Mouse (Mus musculus) midbrain, embryonic 13.5 days (tissue): ENCODE measurements around the gene Dclk1. TPM values are rescaled to one million over a fixed set of nuclear protein-coding genes. Genes with fewer than 3 reads are reported as not detected.

Source experiments
- ATAC-seq: fragments of 200-750 bp; cut with Nextera tagmentation; 2 replicates; pipeline ENCODE4 v1.8.0; 2017; ENCODE audit warnings: mild to moderate bottlenecking, moderate TSS enrichment, moderate library complexity
- H3K27ac ChIP-seq: fragments of 300-500 bp; sonication (generic); 2 replicates; pipeline ENCODE4 v1.5.1; 2015; ENCODE audit warnings: inconsistent platforms, mild to moderate bottlenecking, moderate library complexity
- H3K27me3 ChIP-seq: fragments of 300-500 bp; sonication (generic); 2 replicates; pipeline ENCODE4 v1.6.1; 2015; ENCODE audit warnings: mild to moderate bottlenecking, inconsistent platforms
- H3K36me3 ChIP-seq: fragments of 300-500 bp; sonication (generic); 2 replicates; pipeline ENCODE4 v1.6.1; 2015; ENCODE audit warnings: mild to moderate bottlenecking, inconsistent platforms
- H3K4me1 ChIP-seq: fragments of 300-500 bp; sonication (generic); replicated peaks from 2 replicates; pipeline ENCODE4 v1.6.1; 2015; ENCODE audit warnings: inconsistent platforms
- H3K4me2 ChIP-seq: fragments of 300-500 bp; sonication (generic); replicated peaks from 2 replicates; pipeline ENCODE4 v1.6.1; 2015; ENCODE audit warnings: moderate library complexity, mild to moderate bottlenecking, inconsistent platforms
- H3K4me3 ChIP-seq: fragments of 300-500 bp; sonication (generic); replicated peaks from 2 replicates; pipeline ENCODE4 v1.5.1; 2015; ENCODE audit warnings: mild to moderate bottlenecking, inconsistent platforms
- H3K9ac ChIP-seq: fragments of 300-500 bp; sonication (generic); replicated peaks from 2 replicates; pipeline ENCODE4 v1.6.1; 2015; ENCODE audit warnings: mild to moderate bottlenecking, inconsistent platforms
- H3K9me3 ChIP-seq: fragments of 300-500 bp; sonication (generic); 2 replicates; pipeline ENCODE4 v1.6.1; 2016; ENCODE audit warnings: mild to moderate bottlenecking, inconsistent platforms
- WGBS: fragments of 180-500 bp; shearing (Covaris S2); methylation state at CpG from one replicate; pipeline ENCODE4 v1.1.7; 2015; 5-methylcytosine and 5-hydroxymethylcytosine counted together
- polyA plus RNA-seq: library from polyadenylated mRNA; unstranded; fragments of >200 nt; fragmentation: Nextera tagmentation; extraction: Ambion mirVana; gene quantifications from 2 replicates; pipeline ENCODE4 v1.2.1, GENCODE M21; 2015

Dclk1 gene
- polyA plus RNA-seq, 1 experiment from 2014 or later: 242 TPM

DNA sequence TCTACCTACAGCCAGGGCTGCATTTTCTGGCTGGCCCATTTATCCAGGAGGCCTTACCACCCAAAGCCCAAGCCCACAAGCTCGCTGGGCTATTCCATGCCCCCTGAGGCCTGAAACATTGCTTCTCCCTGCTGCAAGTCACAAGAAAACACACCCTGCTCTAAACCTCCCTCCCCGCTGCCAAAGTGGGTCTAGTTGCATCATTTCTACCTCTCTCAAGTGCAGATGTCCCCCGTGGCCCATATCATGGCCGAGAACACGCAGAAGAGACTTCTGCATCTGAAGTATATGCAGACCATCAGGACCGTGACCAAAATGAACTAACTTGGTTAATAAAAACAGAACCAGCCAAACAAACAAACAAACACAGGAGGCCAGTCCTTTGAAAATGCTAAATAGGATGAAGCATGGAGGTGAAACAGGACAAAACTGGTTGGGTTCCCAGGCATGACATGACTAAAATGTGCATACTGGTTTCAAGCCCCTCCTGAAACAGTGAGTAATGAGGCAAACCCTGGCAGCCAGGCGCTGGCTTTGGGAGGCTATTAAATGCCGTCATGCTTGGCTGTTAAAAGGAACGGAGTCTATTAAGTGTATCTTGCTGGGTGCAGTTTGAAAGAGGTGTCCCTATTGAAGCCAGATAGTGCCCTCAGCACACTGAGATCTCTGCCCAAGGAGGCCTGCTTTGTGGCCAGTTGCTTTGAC lies 282.5 kb downstream of the Dclk1 start:
- no peaks in the 10 kb centered on the region for H3K36me3 ChIP-seq
- no peak overlapping the region for H3K4me3 ChIP-seq
- peak overlapping the region; percentile 91 for H3K27ac ChIP-seq
- peak overlapping the region; percentile 48 for H3K9ac ChIP-seq
- WGBS: 57% methylated on average over 9 of the region's 9 CpGs
- H3K4me2 ChIP-seq: peak overlapping the region; percentile 23; the same call in 1 of the 2 replicates
- H3K4me1 ChIP-seq: peaks cover 84% of the 10 kb centered on the region
- no peaks in the 10 kb centered on the region for H3K27me3 ChIP-seq
- H3K9me3 ChIP-seq: no peaks in the 10 kb centered on the region
- no peak for ATAC-seq

DNA sequence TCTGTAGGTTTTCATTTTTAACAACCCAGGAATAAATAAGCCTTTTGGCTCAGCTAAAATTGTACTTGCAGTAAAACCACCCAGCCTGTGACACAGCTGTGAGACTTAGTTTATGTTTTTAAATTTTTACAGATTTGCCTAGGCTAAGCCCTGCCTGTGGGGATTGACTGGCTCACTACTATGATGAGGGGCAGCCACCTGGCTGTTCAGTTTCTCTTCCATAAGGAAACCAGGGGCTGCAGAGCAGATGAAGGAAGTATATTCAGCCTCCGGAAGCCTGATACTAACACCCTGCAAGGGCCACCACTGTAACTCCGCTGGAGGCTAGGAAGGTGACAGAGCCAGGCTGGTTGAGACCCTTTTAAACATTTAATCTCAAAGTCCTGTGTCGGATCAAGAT lies 284.3 kb downstream of the Dclk1 start:
- Histone ChIP-seq H3K4me1 (peaks cover 80% of the 10 kb centered on the region), H3K9me3 (no peaks in the 10 kb centered on the region), H3K27me3 (no peaks in the 10 kb centered on the region), H3K4me3 (no peak overlapping the region), H3K9ac (no peak overlapping the region), H3K36me3 (no peaks in the 10 kb centered on the region), H3K4me2 (no peak overlapping the region), H3K27ac (peak overlapping the region; percentile 61)
- 76% methylated on average over 3 of the region's 3 CpGs for WGBS
- ATAC-seq: no peak

DNA sequence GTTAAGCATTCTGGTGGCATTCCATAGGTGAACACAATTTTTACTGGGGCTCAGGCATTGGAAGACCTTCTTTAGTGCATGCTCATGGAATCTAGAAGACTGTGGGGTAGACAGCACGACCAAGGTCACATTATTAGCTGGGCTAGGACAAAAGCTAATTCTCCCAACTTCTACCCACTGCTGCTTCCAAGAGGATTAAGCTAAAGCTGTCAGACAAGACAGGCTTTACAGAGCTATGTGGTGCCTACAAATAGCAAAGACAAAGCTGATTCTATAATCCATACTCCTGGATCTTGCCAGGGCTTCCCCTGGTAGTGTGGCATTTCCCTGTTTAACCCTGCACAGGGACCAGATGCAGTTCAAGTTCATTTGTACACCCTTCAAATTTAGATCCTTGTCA lies 285.4 kb downstream of the Dclk1 start:
- Histone ChIP-seq H3K27ac (peak overlapping the region; percentile 61), H3K4me3 (no peak overlapping the region), H3K9me3 (no peaks in the 10 kb centered on the region), H3K36me3 (no peaks in the 10 kb centered on the region), H3K9ac (no peak overlapping the region), H3K4me1 (peaks cover 78% of the 10 kb centered on the region), H3K4me2 (no peak overlapping the region), H3K27me3 (no peaks in the 10 kb centered on the region)
- ATAC-seq: no peak
- 5% methylated on average over 1 of the region's 1 CpGs for WGBS

DNA sequence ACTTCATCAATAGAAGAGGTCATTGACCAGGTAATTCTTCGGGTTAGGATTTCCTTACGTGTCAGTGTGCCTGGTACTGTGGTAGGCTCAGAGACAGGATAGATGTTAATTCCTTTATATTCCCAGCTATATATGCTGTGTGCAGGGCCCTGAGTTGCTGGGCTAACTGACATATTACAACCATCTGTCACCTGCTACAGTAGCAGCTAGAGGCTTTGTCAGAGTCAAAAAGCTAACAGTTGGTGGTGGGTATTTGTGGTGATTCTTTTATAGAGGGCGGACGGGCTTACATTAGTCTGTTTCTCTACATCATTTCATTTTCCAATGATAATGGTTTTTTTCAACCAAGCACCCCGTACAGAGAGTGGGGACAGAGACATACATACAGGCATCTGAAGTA lies 285.8 kb downstream of the Dclk1 start:
- Histone ChIP-seq H3K27ac (peak overlapping the region; percentile 61), H3K4me3 (no peak overlapping the region), H3K9ac (no peak overlapping the region), H3K9me3 (no peaks in the 10 kb centered on the region), H3K4me2 (no peak overlapping the region), H3K36me3 (no peaks in the 10 kb centered on the region), H3K27me3 (no peaks in the 10 kb centered on the region), H3K4me1 (peaks cover 75% of the 10 kb centered on the region)
- WGBS: 65% methylated on average over 5 of the region's 5 CpGs
- ATAC-seq: no peak

DNA sequence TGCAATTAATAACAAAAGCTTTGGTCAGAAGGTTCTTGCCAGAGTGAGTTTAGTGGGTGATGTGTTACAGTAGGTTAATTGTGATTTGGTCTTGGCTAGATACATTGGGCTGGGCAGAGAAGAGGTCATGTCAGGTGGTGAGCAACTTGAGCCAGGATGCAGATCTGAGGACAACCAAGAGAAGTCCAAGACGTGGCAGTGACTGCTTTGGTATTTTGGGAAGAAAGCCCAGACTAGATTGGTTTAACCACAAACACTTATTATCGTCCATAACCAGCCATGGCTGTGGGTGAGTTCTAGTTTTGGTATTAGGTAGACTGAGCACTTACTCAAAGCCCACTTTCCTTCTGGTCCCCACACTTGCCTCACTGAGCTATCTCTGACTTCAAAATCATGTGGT lies 287.2 kb downstream of the Dclk1 start:
- H3K27me3 ChIP-seq: no peaks in the 10 kb centered on the region
- H3K9ac ChIP-seq: no peak overlapping the region
- H3K4me2 ChIP-seq: no peak overlapping the region
- ATAC-seq: no peak
- H3K27ac ChIP-seq: no peak overlapping the region
- H3K9me3 ChIP-seq: no peaks in the 10 kb centered on the region
- H3K36me3 ChIP-seq: peaks cover 9% of the 10 kb centered on the region
- H3K4me3 ChIP-seq: no peak overlapping the region
- H3K4me1 ChIP-seq: peaks cover 61% of the 10 kb centered on the region
- WGBS: 90% methylated on average over 2 of the region's 2 CpGs

GRCm38 (mm10) chr3:55531204-55532044 lies 289.3 kb downstream of the Dclk1 start:
- no peak overlapping the region for H3K9ac ChIP-seq
- H3K27ac ChIP-seq: peak overlapping the region; percentile 45
- no peak overlapping the region for H3K4me3 ChIP-seq
- H3K4me2 ChIP-seq: no peak overlapping the region
- peaks cover 42% of the 10 kb centered on the region for H3K4me1 ChIP-seq
- peaks cover 14% of the 10 kb centered on the region for H3K36me3 ChIP-seq
- no peaks in the 10 kb centered on the region for H3K27me3 ChIP-seq
- H3K9me3 ChIP-seq: no peaks in the 10 kb centered on the region
- peak; percentile 61; the same call in 1 of the 2 replicates for ATAC-seq
- 80% methylated on average over 14 of the region's 14 CpGs for WGBS

GRCm38 (mm10) chr3:55532175-55532973 lies 290.2 kb downstream of the Dclk1 start:
- H3K36me3 ChIP-seq: peaks cover 14% of the 10 kb centered on the region
- H3K4me3 ChIP-seq: no peak overlapping the region
- ATAC-seq: no peak
- H3K27ac ChIP-seq: no peak overlapping the region
- H3K4me2 ChIP-seq: no peak overlapping the region
- H3K4me1 ChIP-seq: peaks cover 33% of the 10 kb centered on the region
- WGBS: 71% methylated on average over 17 of the region's 17 CpGs
- no peaks in the 10 kb centered on the region for H3K9me3 ChIP-seq
- no peaks in the 10 kb centered on the region for H3K27me3 ChIP-seq
- no peak overlapping the region for H3K9ac ChIP-seq

DNA sequence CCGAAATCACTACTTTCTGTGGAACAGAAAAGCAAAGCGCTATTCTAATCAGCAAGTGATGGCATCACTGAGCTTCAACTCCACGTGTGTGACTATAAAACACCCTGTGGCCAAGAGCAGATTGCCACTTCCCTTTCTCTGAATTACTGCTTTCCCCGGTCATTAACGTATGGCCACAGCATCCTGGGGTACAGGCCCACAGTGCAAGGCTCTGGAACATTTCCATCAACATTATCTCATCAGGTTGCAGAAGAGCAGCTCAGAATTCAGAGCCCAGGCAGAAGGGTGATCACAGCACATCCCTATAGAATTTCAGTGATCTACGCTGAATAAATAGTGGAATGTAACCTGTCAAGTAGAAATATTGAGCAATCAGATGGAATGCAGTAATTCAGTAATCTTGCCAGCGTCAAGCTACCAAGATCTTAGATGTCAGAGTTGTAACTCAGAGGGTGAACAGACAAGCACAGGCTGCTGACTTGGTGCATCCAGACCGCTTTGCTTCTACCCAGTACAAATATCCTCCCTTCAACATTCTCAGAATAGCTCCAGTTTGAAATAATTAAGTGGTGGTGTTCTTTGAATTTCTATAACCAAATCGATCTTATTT lies 293.5 kb downstream of the Dclk1 start:
- no peak for ATAC-seq
- 81% methylated on average over 9 of the region's 9 CpGs for whole genome bisulfite sequencing
- no peak overlapping the region for H3K4me3 ChIP-seq
- H3K9me3 ChIP-seq: no peaks in the 10 kb centered on the region
- no peak overlapping the region for H3K9ac ChIP-seq
- peaks cover 28% of the 10 kb centered on the region for H3K4me1 ChIP-seq
- no peaks in the 10 kb centered on the region for H3K27me3 ChIP-seq
- no peak overlapping the region for H3K27ac ChIP-seq
- H3K4me2 ChIP-seq: no peak overlapping the region
- peaks cover 14% of the 10 kb centered on the region for H3K36me3 ChIP-seq

DNA sequence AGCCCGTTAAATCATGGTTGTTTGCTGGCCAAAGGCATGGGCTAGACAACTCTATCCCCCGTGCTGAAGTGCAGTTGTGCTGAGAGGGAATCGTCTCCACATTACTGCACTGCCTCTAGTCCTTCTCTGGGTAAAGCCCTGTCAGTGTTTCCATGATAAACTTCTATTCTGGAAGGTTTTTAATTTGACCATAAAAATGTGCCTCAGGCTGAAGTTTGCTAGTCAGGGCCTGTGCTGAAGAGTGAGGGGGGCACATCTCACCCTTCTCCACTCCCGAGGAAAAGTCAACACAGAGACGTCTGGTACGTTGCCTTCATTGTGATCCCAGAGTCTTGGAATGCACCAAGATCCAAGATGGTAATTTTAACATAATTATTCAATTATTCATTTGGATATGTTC lies 294.7 kb downstream of the Dclk1 start:
- no peak overlapping the region for H3K4me3 ChIP-seq
- no peak overlapping the region for H3K9ac ChIP-seq
- H3K4me2 ChIP-seq: no peak overlapping the region
- H3K27ac ChIP-seq: no peak overlapping the region
- H3K27me3 ChIP-seq: no peaks in the 10 kb centered on the region
- H3K4me1 ChIP-seq: peaks cover 16% of the 10 kb centered on the region
- ATAC-seq: no peak
- H3K36me3 ChIP-seq: peaks cover 14% of the 10 kb centered on the region
- 75% methylated on average over 6 of the region's 6 CpGs for WGBS
- no peaks in the 10 kb centered on the region for H3K9me3 ChIP-seq

GRCm38 (mm10) chr3:55537714-55538113 lies 295.6 kb downstream of the Dclk1 start:
- Histone ChIP-seq H3K27me3 (no peaks in the 10 kb centered on the region), H3K9ac (no peak overlapping the region), H3K4me1 (peaks cover 20% of the 10 kb centered on the region), H3K36me3 (peaks cover 14% of the 10 kb centered on the region), H3K9me3 (no peaks in the 10 kb centered on the region), H3K4me2 (no peak overlapping the region), H3K4me3 (no peak overlapping the region), H3K27ac (no peak overlapping the region)
- 69% methylated on average over 5 of the region's 5 CpGs for whole genome bisulfite sequencing
- no peak for ATAC-seq

GRCm38 (mm10) chr3:55539400-55539799 lies 297.2 kb downstream of the Dclk1 start:
- Histone ChIP-seq H3K4me2 (no peak overlapping the region), H3K27me3 (no peaks in the 10 kb centered on the region), H3K4me1 (peaks cover 37% of the 10 kb centered on the region), H3K9me3 (no peaks in the 10 kb centered on the region), H3K4me3 (no peak overlapping the region), H3K27ac (0 out of 2 replicates have a peak overlapping the region, but pooled peaks have one; percentile 30), H3K36me3 (peaks cover 5% of the 10 kb centered on the region), H3K9ac (no peak overlapping the region)
- no peak for ATAC-seq
- WGBS: 72% methylated on average over 4 of the region's 4 CpGs
